Mouse (Mus musculus): Measurements from ENCODE around the gene Smyd5. TPM values are rescaled to one million over a fixed set of nuclear protein-coding genes. Genes with fewer than 3 reads are reported as not detected.

The Smyd5 gene
- polyA plus RNA-seq, 1 experiment from 2014 or later, result 10.9 TPM

DNA sequence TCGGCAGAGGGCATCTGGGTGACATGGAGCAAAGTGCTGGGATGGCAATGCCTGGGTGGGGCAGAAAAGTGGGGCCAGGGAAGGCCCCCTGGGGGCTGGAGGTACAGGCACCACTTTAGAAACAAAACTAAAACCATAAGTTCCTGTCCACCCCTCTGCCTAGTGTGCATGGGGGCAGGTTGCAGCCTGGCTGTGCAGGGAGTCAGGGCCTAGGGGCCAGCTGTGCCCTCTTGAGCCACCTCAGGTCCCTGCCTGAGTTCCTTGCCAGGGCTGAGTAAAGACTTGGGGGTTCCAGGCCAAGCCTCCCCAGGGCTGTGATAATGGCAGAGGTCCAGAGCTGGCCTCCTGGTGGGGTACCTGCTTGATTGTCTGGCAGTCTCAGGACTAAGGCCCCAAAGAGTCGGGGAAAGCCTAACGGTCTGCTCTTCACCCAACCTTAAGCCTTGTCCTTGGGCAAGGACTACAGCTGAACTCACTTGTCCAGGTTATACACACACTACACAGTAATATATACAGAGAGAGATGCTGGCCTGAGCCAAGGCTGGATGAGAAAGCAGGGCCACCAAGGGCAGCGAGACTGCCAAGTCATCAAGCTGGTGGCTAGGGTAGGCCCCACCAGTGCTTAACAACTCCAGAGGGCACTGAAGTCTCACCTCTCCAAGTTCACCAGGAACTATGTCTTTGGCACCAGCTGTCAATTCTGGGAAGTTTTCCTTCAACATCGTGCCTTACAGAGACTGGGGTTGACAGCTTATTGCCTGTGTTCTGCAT lies 38.1 kb downstream of the Smyd5 start:
- 67% methylated on average over 5 of the region's 5 CpGs for WGBS
- no peak overlapping the region for H3K27ac ChIP-seq (ENCODE audit: low read depth, low read length)
- TF ChIP-seq CTCF (IDR thresholded peaks at IDR 0.05; ENCODE audit: low read depth), result no peak
- no peaks in the 10 kb centered on the region for H3K4me1 ChIP-seq (replicated peaks; ENCODE audit: control insufficient read depth, insufficient read depth, low read length)
- ATAC-seq, result no peak
- peaks cover 44% of the 10 kb centered on the region for H3K36me3 ChIP-seq (ENCODE audit: control insufficient read depth, insufficient read depth)
- no peak overlapping the region for H3K9ac ChIP-seq (ENCODE audit: low read depth, low read length)
- H3K4me2 ChIP-seq (replicated peaks; ENCODE audit: low read depth), result no peak overlapping the region
- H3K9me3 ChIP-seq (ENCODE audit: control insufficient read depth), result no peaks in the 10 kb centered on the region
- H3K27me3 ChIP-seq (replicated peaks; ENCODE audit: control insufficient read depth, insufficient read depth, low read length), result no peaks in the 10 kb centered on the region
- no peak overlapping the region for H3K4me3 ChIP-seq (ENCODE audit: low read depth, low read length)

DNA sequence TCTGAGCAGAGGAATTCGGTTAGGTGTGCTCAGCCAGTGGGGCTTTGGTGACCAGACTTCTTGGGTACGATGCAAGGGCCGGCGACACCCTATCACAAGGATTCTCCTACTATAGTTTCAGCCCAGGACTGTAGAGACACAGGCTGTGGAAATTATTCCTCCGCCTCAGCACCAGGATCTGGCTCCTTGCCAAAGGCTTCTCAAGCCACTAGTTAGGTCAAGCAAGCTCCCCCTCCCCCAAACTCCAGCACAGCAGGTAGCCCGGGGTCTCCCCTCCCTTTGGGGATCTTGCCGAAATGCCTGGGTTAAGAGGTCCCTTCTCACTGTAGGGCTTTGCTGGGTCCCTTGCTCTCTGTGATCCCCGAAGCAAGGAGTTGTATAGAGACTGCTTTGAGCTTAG lies 40.2 kb downstream of the Smyd5 start:
- no peak for TF ChIP-seq CTCF (IDR thresholded peaks at IDR 0.05; ENCODE audit: low read depth)
- no peaks in the 10 kb centered on the region for H3K27me3 ChIP-seq (replicated peaks; ENCODE audit: control insufficient read depth, insufficient read depth, low read length)
- no peak overlapping the region for H3K4me3 ChIP-seq (ENCODE audit: low read depth, low read length)
- H3K9me3 ChIP-seq (ENCODE audit: control insufficient read depth), result no peaks in the 10 kb centered on the region
- no peak overlapping the region for H3K9ac ChIP-seq (ENCODE audit: low read depth, low read length)
- no peaks in the 10 kb centered on the region for H3K4me1 ChIP-seq (replicated peaks; ENCODE audit: control insufficient read depth, insufficient read depth, low read length)
- ATAC-seq, result no peak
- H3K4me2 ChIP-seq (replicated peaks; ENCODE audit: low read depth), result no peak overlapping the region
- 62% methylated on average over 8 of the region's 8 CpGs for WGBS
- H3K27ac ChIP-seq (ENCODE audit: low read depth, low read length), result no peak overlapping the region
- peaks cover 23% of the 10 kb centered on the region for H3K36me3 ChIP-seq (ENCODE audit: control insufficient read depth, insufficient read depth)

DNA sequence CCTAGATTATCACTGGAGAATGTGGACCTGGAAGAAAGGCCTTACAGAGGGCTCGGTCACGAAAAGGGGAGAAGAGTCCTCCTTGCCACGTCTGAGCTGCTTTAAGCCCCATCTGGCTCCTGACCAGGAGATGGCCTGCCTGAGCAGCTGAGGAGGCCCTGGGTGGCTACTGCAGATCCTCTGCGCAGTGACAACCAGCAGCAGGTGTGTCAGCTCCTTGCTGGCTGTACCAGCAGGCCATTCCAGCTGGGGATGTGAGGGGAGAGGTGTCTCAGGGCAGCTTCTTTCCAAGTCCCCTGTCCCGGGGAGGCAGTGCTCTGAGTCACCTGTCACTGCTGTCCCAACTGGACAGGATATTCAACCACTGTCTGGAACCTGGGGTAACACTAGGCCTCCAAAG lies 40.8 kb downstream of the Smyd5 start:
- TF ChIP-seq CTCF (IDR thresholded peaks at IDR 0.05; ENCODE audit: low read depth), result no peak
- Histone ChIP-seq H3K4me3 (ENCODE audit: low read depth, low read length) (no peak overlapping the region), H3K4me2 (replicated peaks; ENCODE audit: low read depth) (no peak overlapping the region), H3K9me3 (ENCODE audit: control insufficient read depth) (no peaks in the 10 kb centered on the region), H3K9ac (ENCODE audit: low read depth, low read length) (no peak overlapping the region), H3K4me1 (replicated peaks; ENCODE audit: control insufficient read depth, insufficient read depth, low read length) (no peaks in the 10 kb centered on the region), H3K27me3 (replicated peaks; ENCODE audit: control insufficient read depth, insufficient read depth, low read length) (no peaks in the 10 kb centered on the region), H3K27ac (ENCODE audit: low read depth, low read length) (no peak overlapping the region), H3K36me3 (ENCODE audit: control insufficient read depth, insufficient read depth) (peaks cover 17% of the 10 kb centered on the region)
- WGBS, result 54% methylated on average over 5 of the region's 5 CpGs
- ATAC-seq, result no peak

DNA sequence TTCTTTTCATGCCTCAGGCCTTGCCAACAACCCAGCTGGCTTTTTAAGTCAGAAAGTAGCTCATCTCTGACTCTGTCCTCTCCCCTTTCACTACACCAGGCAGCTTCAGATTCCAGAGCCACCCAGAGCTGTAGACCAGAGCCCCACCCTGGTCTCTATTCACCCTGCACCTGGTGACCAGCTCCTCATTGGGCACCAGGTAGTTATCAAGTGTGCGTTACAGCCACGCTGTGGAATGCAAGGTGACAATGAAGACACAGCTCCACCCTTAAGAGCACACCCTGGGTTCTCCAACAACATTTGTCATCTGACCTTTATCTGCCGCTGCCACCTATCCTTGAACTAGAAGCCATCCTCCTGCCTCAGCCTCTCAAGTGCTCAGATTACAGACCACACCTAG lies 43.8 kb downstream of the Smyd5 start:
- ATAC-seq, result no peak
- Histone ChIP-seq H3K9me3 (ENCODE audit: control insufficient read depth) (no peaks in the 10 kb centered on the region), H3K36me3 (ENCODE audit: control insufficient read depth, insufficient read depth) (no peaks in the 10 kb centered on the region), H3K9ac (ENCODE audit: low read depth, low read length) (no peak overlapping the region), H3K4me3 (ENCODE audit: low read depth, low read length) (no peak overlapping the region), H3K4me1 (replicated peaks; ENCODE audit: control insufficient read depth, insufficient read depth, low read length) (no peaks in the 10 kb centered on the region), H3K27ac (ENCODE audit: low read depth, low read length) (no peak overlapping the region), H3K4me2 (replicated peaks; ENCODE audit: low read depth) (no peak overlapping the region), H3K27me3 (replicated peaks; ENCODE audit: control insufficient read depth, insufficient read depth, low read length) (0 out of 2 replicates have a peak, but pooled peaks cover 3% of the 10 kb centered on the region)
- WGBS, result 67% methylated on average over 3 of the region's 3 CpGs
- no peak for TF ChIP-seq CTCF (IDR thresholded peaks at IDR 0.05; ENCODE audit: low read depth)

DNA sequence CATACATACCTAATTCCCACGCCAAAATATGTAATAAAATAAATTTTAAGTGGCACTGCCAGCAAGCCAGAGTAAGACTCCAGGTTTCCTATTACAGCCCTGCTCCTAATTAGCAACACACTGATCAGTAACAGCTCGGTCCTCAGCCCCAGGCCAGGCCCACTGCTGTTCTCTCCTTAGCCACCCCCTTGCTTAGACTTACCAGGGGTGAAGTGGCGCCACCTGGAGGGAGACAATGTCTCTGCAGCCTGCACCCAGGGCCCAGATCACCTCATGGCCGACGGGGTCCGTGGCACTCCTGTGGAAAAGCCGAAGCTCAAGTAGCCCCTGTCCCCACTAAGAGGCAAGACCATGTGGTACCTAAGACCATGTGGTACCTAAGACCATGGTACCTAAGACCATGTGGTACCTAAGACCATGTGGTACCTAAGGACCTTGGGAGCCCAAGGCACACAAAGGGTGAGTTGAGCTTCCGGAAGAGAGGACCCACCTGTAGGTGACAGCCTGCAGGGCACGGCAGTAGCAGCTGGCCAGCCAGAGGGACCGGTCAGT lies 45.7 kb downstream of the Smyd5 start:
- 33% methylated on average over 10 of the region's 10 CpGs for WGBS

DNA sequence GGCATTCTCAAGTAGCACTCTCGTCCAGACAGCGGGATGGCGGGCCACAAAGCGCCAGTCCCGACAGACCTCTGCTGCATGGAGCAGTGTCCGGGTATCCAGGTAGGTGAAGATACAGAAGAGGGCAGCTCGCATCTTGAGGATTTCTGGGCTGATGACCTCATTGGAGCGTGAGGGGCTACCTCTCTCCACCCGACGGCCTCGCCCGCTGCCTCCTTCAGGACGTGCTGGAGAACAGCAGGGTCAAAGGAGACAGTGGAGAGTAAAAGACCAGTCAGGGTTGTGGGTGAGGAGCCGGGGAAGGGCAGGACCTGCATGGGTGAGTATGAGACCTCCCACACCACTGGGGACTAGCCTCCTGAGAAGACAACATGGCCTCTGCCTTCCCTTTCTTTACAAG lies 46.6 kb downstream of the Smyd5 start:
- H3K4me3 ChIP-seq (ENCODE audit: low read depth, low read length), result no peak overlapping the region
- H3K27me3 ChIP-seq (replicated peaks; ENCODE audit: control insufficient read depth, insufficient read depth, low read length), result 0 out of 2 replicates have a peak, but pooled peaks cover 6% of the 10 kb centered on the region
- no peaks in the 10 kb centered on the region for H3K9me3 ChIP-seq (ENCODE audit: control insufficient read depth)
- H3K4me1 ChIP-seq (replicated peaks; ENCODE audit: control insufficient read depth, insufficient read depth, low read length), result no peaks in the 10 kb centered on the region
- ATAC-seq, result no peak
- H3K9ac ChIP-seq (ENCODE audit: low read depth, low read length), result no peak overlapping the region
- WGBS, result 47% methylated on average over 14 of the region's 14 CpGs
- no peak overlapping the region for H3K27ac ChIP-seq (ENCODE audit: low read depth, low read length)
- H3K4me2 ChIP-seq (replicated peaks; ENCODE audit: low read depth), result no peak overlapping the region
- H3K36me3 ChIP-seq (ENCODE audit: control insufficient read depth, insufficient read depth), result no peaks in the 10 kb centered on the region
- no peak for TF ChIP-seq CTCF (IDR thresholded peaks at IDR 0.05; ENCODE audit: low read depth)

More for the DNA sequence above, 45.7 kb downstream of the Smyd5 start:
- Histone ChIP-seq H3K9me3 (ENCODE audit: control insufficient read depth) (no peaks in the 10 kb centered on the region), H3K4me3 (ENCODE audit: low read depth, low read length) (no peak overlapping the region), H3K27ac (ENCODE audit: low read depth, low read length) (no peak overlapping the region), H3K4me2 (replicated peaks; ENCODE audit: low read depth) (no peak overlapping the region), H3K9ac (ENCODE audit: low read depth, low read length) (no peak overlapping the region), H3K4me1 (replicated peaks; ENCODE audit: control insufficient read depth, insufficient read depth, low read length) (no peaks in the 10 kb centered on the region), H3K36me3 (ENCODE audit: control insufficient read depth, insufficient read depth) (no peaks in the 10 kb centered on the region), H3K27me3 (replicated peaks; ENCODE audit: control insufficient read depth, insufficient read depth, low read length) (0 out of 2 replicates have a peak, but pooled peaks cover 3% of the 10 kb centered on the region)
- ATAC-seq, result no peak
- peak; percentile 69 for TF ChIP-seq CTCF (IDR thresholded peaks at IDR 0.05; ENCODE audit: low read depth)

Data from intestine, postnatal 0 days (tissue).